Mouse (Mus musculus) G1E (cell line): ENCODE data around the gene Senp7.

Experiments used
- CTCF ChIP-seq: IDR thresholded peaks from 2 replicates; pipeline ENCODE4 v1.5.1; 2012; ENCODE audit warnings: low read depth, low read length, inconsistent platforms, mixed read lengths
- GATA1 ChIP-seq: IDR thresholded peaks from 2 replicates; pipeline ENCODE4 v1.6.1; 2012; ENCODE audit warnings: borderline replicate concordance, low read length, inconsistent platforms, mixed read lengths
- POLR2AphosphoS5 ChIP-seq: IDR thresholded peaks from 2 replicates; pipeline ENCODE4 v1.6.1; 2012; ENCODE audit warnings: low read depth, low read length, inconsistent platforms; ENCODE audit not compliant: insufficient replicate concordance

- no peak for TF ChIP-seq GATA1
- TF ChIP-seq POLR2AphosphoS5: no peak
- no peak for TF ChIP-seq CTCF
Measured at GRCm38 (mm10) chr16:56229455-56229854, 181.3 kb downstream of the Senp7 start.
